Mouse (Mus musculus) erythroblast, embryonic 14.5 days (primary cell): ENCODE results near the gene Ptprd.

Experiments
- GATA1 ChIP-seq: IDR thresholded peaks from 2 replicates; pipeline ENCODE4 v1.6.1; 2012; ENCODE audit warnings: low read length, inconsistent platforms, mixed read lengths
- TAL1 ChIP-seq: IDR thresholded peaks from 3 replicates; pipeline ENCODE4 v1.6.1; 2012; ENCODE audit warnings: low read length, inconsistent platforms, mixed read lengths

DNA sequence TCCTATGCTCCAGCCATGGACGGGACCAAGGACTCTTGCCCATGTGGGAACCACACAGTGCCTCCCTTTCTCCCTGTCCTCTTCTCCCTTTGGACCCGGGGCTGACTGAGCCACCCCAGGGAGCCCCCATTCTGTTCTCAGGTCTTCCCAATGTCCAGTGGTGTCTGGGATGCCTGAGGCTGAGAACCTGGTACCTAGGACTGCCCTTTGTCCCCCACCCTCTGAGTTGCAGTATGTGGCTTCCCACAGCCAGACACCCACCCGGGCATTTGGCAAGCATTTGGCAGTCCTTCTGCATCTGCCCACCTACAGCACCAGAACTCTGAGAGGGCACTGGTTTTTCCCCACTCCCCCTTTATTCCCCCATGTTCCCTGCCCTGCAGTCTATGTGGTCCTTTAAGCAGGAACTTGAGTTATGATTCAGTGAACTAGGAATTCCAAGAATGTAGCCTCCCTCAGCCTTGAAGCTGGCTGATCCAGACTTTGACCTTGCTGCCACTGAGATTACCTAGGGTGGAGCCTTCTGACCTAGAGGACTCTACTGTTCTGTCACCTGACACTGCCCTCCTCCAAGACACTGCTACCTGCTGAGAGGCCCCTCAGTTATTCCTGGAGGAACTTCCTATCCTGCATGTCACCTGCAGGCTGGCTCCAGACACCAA lies 901.5 kb downstream of the Ptprd start:
- TF ChIP-seq TAL1: no peak
- no peak for TF ChIP-seq GATA1
